Mouse (Mus musculus) lung, postnatal 36 days (tissue): Measurements from ENCODE around the gene Abca17.

Experiments
- DNase-seq: peaks from one replicate; pipeline ENCODE4 v3.0.0; 2022; ENCODE audit warnings: mixed read lengths

Abca17 gene

DNA sequence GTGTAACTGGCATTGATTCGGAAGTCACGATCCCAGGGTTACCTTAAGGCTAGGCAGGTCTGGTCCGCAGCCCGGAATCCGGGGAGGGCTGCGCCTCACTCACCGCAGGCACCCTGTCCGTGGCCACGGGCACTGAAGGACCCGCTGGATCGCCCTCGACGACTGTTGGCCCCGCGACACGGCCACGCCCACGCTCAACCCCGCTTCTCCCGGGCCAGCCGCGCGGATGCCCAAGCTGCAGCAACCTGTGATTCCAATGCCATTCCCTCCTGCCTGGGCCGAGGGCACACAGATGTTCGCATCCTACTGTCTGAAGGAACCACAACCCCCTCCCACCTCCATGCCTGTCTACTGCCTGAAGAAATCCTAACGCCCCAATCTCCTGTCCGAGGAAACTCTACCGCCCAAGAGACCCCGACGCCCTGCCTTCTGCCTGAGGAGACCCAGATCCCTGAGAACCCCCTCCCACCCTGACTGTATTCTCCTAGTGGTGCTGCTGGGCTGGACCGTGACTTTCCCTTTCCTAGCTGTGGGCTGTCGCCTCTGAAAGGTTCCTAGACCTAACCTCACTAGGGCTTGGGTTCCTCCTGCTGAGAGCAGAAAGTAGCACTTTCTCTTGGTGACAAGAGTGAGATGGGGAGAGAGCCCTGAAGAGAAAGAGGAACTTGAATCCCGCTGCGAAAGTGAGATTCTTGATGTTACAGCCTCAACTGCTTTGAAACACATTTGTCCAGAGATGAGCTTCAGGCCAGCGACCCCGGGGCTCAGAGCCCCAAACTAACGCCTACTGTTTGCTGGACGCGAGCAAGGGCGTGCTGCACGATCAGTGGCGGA, at the start of gene Abca17:
Gene Abca17, minus strand, starts transcription at position 143 of the 834 bp plus-strand sequence.
- peak; percentile 53 for DNase-seq

DNA sequence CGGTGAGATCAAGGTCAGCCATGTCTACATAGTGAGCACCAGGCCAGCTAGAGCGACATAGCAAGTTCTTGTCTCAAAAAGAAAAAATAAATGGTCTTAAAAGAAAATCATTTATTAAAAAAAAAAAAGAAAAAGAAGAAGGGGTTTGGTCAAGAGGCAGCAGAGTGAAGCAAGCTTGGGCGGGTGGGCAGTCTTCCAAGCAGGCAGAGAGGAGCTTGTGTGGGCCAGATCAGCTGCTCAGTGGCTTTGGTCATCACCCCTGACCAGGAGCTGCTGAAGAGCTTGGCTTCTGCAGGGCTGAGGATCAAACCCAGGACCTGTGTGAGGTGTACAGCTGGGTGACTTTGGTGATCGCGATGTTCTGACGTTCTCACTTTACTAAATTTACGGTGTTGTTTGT, 43.6 kb upstream of the Abca17 start:
- DNase-seq = peak; percentile 30

DNA sequence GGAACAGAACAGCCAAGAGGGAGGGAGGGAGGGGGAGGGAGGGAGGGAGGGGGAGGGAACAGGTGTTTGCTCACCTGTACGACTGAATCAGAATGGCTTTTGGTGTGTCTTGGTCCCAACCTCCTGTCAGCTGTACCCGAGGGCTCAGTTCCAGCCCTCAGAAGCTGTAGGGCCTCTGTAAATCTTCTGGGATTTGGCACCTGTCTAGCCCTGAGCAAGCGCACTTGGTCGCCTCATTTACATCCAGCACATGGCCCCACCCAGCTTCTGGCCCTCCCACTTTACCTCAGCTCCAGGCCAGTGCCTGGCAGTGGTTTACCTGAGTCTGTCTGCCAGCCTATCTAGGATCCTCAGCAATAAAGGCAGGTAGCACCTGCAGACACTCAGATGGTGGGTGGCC, 42.7 kb upstream of the Abca17 start:
- peak; percentile 49 for DNase-seq

DNA sequence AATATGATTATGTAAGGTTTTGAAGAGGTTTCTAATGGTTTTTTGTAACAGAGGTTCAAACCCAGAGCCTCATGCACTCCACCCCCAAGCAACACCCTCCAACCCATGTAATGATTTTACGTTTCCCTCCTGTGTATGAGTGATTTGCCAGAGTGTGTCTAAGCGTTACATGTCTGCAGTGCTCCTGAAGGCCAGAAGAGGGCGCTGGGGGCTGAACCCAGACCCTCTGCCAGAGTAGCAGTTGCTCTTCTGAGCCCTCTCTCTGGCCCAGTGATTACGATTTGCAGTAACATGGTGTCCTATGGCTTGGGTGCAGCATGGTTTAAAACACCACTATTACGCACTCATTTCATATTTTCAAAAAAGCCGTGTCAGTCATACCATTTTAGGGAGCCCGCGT, 40.3 kb upstream of the Abca17 start:
- peak; percentile 33 for DNase-seq

DNA sequence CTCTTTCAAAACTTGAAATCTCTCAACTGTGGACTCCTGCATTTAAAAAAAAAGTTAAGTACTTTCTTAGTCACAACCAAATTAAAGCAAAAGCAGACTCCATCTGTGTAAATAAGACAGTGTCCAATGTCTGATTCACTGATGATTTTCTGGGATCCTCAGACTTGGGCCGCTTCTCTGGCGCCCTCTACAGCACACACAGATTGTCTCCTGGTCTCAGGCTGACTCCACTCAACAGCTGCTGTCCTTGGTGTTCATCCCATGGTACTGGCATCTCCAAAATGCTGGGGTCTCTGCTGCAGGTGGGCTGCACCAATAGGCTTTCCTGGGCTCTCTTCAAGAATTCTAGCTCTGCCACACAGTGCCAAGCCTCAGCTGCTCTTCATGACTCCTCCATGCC, 39.0 kb upstream of the Abca17 start:
- peak; percentile 73 for DNase-seq

DNA sequence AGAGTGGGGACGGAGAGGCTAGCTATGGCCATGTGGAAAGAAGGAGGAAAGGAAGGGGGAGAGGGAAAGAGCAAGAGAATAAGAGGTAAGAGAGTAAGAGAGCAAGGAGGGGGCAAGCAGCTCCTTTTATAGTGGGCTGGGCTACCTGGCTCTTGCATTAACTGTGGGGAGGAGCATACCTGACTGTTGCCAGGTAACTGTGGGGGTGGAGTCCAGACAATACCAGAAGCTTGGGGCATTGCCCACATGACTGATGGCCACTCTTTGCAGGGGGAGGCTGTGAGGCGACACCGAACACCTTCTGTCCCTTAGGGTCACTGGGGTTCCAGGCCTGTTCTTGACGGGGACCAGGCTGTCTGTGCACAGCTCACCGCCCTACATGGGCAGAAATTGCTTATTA, 37.8 kb upstream of the Abca17 start:
- peak; percentile 67 for DNase-seq

DNA sequence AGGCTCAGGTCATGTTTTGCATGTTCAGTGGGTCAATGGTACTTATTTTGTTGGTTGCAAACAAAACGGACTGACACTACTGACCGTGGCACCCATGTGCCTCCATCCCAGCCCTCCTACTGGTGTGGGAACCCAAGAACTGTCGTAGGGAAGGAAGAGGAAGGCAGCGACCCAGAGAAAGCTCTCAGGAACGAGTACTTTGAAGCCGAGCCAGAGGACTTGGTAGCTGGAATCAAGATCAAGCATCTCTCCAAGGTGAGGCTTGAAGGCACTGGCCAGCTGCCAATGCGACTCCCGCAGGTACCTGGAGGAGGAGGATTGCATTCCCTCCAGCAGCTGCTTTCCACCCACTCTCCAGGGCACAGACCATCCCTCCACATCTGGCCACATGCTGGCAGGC, 32.9 kb upstream of the Abca17 start:
- DNase-seq = peak; percentile 80

DNA sequence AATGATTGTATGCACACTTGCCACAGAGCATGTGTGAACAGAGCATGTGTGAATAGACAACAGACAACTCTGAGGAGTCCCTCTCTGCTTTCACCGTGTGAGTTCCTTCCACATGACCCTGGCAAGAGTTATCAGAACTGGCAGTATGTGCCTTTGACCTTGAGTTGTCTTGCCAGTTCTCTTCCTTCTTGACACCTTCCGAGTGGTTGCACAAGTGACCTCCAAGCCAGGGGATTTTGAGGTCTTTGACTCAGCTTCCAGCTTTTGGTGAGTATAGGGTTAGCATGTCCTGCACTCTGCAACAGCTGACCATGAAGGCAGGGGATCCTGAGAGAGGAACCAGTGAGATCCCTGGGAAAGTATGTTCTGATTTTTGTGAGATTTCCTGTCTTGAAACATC, 27.6 kb upstream of the Abca17 start:
- DNase-seq = no peak

DNA sequence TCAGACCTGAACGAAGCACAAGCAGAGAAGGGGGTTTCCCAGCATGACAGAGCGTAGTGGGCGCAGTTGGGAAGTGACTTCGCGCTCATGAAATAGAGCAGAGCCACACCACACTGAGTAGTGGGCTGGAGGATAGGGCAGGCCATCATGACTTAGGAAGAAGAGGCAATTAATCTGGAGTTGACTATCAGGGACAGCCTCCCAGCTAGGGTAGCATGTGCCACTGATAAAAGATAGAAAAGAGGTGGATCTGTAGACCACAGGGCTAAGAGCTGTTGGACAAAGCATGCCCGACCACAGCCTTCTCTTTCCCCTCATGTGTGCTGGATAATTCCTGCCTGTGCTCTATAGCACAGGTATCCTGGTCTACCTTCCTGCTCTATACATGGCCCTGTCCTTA, 25.0 kb upstream of the Abca17 start:
- DNase-seq = no peak

DNA sequence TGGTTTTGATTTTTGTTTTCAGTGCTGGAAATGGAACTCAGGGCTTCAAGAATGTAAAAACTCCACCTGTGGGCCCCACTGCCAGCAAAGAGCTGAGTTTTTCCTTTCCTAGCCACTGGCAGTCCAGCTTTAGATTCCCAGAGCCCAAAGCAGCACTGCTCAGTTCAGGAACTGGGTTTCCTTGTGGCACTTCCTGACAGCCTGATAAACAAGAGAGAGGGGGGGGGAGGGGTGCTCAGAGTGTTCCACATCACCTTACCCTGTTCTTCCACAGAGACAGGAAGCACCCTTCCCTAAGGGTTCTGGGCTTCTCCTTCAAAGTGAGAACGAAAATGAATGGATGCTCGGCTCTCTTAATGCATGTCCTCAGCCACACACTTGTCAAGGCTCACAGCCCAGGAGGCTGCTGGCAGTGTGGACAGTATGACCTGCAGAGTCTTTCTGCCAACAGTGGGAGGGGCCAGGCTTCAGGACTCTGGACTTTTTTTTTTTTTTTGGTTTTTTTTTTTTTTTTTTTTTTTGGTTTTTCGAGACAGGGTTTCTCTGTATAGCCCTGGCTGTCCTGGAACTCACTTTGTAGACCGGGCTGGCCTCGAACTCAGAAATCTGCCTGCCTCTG, 24.3 kb upstream of the Abca17 start:
- DNase-seq = peak; percentile 46

DNA sequence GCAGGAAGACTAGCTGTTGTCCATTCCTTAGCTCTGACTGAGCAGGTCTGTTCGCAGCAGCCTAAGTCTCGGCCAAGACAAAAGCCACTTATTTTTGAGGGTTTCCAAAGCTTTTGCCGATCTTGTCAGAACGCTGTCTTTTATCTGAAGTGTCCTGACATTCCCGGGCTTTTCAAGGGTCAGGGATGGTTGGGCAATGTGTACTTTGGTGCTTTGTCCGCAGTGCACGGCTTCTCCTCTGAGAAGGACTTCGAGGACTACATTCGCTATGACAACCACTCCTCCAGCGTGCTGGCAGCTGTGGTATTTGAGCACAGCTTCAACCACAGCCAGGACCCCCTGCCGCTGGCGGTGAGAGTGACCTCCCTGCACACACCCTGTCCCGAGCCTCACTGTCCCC, 15.0 kb upstream of the Abca17 start:
- DNase-seq = peak; percentile 82

DNA sequence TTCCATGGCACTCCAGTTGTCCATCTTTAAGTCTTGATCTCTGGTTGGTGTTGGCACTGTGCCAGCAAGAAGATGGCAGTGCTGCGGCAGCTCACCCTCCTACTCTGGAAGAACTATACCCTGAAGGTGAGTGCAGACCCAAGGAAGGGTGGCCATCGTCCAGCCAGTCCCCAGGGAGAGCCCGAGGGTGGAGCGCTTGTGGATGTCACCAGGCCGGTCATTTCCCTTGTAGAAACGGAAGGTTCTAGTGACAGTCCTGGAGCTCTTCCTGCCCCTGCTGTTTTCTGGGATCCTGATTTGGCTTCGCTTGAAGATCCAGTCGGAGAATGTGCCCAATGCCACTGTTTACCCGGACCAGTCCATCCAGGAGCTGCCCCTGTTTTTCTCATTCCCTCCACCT, 13.6 kb upstream of the Abca17 start:
- no peak for DNase-seq

DNA sequence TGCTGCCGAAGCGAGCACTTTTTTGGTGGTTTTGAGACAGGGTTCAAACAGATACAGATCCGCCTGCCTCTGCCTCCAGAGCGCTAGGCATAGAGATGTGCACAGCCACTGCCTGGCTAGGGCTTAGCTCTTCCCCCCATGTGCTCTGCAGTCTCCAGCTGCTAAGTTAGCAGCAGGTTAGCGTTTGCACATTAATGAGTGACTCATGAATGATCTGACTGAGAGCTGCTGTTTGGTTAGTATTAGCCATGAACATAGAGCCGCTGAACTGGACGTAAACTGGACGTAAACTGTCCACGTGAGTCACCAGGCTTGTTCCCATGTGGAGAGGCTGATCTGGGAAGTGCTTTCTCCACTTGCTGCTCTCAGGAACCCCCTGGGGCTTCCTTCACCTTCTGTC, 11.7 kb upstream of the Abca17 start:
- DNase-seq = no peak

DNA sequence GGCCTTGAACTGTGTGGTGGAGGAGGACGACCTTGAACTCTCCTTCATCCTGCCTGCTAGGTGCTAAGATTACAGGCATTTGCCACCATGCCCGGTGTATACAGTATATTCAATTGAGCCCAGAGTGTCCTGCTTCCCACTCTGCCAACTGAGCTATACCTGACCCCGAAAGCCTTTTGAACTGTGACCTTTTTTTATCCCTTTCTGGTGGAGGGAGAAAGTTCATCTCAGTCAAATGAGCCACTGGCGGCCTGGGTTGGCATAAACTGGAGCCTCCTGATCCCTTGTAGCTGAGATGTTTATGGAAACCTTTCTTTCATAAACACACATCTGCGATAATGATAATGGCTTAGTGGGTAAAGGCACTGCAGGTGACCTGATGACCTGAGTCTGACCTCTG, 10.4 kb upstream of the Abca17 start:
- DNase-seq = no peak

DNA sequence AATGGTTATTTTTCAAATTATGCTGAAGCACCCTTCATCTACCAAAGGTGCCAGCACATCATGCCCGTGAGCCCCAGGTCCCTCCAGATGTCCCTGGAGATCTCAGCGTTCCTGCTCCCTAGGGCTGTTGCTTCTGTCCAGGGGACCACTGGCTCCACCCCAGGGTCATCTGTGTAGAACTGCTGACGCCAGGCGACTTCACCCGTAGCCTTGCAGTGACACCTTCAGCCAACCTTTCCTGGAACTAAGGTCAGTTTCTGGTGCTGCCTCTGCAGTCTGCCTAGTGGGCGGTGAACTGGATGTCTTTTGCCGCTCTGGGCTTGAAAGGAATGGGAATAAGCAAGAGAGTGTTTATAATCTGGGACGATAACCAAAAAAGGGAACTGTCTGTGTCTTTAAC, 10.0 kb upstream of the Abca17 start:
- no peak for DNase-seq

DNA sequence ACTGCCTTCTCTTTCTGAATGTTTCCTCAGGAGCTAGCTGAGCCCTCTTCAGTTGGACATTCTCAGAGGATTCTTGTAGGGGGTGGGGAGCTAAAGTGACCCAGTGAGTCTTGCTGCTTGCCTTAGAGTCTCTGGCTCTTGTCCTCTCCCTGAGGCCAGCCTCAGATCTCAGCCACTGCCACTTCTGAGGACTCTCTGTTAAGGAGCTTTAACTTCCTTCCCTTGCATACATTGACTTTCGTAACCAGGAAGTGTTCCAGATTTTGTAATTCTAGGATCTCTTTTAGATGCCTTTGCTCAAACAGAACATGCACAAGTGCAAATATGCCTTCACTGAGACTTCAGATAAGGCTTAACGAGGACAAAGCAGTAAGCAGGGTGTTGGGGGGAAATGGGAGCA, 9.0 kb upstream of the Abca17 start:
- peak; percentile 86 for DNase-seq

DNA sequence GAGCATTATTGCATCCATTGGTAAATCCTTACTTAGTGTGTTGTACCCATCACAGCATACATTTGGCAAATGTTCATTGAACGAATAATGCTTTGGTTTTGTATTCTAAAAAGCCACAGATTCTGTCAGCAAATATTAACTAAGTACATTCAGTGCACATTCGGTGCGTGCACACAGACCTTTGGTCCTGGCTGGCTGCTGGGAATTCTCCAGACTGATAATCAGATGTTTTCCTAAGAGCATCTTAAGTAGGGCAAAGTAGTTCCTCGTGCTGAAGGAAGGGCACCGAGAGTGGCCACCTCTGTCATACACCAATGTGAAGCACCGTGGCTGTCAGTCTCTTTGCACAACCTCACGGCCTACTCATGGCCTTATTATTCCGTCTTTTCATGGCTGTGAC, 8.1 kb upstream of the Abca17 start:
- DNase-seq = no peak

DNA sequence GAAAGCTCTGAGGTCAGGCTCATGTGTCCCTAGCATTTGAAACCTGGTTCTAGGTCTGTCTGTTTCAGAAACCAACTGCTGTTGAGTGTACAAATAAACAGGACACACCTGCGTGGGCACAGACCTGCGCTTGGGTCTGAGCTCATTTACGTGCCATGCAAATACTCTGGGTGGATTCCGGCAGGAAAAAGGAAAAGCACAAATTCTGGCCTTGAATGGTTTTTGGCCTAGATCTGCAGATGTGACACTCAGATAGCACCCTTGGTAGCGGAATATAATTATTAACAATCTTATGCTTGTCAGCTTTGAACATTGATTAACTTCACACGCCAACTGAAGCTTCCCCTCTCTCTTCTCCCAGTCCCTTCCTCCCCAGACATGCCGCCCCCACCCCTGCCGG, 4.4 kb upstream of the Abca17 start:
- no peak for DNase-seq

DNA sequence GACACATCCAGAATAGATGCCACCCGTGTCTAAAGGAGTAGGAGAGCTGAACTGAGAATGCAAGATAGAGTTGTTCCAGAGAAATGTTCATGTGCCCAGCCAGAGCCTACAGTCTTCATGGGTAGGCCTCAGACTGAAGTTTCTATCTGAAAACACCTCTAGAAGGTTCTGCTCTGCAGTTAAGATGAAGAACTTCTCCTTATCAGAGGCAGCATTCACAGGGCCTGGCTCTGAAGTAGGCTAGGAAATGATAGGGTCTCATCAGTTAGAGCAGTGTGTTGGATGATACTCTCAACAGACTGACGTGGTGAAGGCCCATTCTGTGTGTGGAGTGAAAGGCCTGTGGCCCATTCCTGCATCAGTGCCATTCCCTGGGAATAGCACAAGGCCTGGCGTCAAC, 3.1 kb upstream of the Abca17 start:
- DNase-seq = no peak

DNA sequence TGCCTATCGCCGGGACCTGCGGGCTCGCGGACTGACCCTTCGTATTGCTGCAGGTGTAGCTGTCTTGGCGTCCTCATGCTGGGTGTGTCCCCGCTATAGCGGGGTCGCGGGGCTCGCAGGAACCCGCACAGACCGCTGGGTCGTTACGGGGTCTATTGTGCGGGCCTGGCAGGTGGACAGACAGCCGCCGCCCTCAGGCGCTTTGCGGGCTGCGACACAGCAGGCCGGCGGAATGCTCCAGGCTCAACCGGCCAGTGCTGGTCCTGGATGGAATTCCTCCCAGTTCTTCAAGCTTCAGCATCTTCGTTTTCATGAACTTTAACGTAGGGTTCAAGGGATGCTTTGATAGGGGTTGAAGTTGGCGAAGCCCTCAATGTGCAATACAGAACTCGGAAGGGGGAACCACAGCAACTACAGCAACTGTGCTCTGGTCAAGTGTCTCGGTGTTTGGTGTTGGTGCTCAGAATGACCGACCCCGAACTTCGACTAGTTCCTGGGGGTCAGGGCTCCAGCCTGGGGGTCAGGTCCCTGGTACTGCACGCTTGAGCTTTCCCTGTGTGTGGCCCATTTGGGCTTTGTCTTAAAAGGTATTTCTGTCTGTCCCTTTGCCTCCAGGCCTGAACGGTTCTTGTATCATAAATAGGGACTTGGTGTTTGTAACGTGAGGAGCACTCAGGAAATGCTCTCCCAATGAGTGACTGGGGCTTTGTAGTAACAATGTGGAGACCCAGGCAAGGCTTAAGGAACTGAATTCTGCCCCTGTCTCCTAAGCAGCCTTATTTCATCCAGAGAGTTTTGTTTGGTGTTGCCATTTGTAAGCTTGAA, 1.7 kb upstream of the Abca17 start:
- no peak for DNase-seq

DNA sequence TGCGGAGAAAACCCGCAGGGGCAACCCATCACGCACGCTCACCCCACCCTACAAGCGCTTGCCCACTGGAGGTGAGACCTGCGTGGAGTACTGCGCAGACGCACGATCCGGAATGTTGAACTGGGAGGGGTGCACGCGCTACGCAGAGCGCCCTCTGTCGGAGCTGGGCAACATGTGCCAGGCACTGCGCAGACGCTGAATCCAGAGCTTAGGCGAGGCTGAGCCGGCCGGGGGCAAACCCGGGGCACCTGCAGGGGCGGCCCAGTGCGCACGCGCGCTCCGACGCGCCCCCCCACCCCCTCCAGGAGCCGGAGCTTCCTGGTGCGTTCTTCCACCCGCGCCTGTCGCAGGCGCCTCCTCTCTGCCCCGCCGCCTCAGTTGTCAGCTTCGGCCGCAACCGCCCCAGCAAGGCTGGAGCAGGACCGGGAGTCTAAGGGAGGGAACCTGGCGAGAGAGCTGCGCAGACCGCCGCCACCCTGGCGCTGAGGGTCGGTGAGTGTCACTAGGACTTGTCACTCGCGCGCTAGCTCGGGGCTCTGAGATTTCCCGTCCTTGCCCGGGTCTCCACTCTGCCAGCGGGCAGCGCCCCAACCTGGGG, 991 bp upstream of the Abca17 start, which contains the start of gene Abca3:
Gene Abca3, plus strand, starts transcription at position 191 of the 598 bp plus-strand sequence.
- DNase-seq = peak; percentile 97

DNA sequence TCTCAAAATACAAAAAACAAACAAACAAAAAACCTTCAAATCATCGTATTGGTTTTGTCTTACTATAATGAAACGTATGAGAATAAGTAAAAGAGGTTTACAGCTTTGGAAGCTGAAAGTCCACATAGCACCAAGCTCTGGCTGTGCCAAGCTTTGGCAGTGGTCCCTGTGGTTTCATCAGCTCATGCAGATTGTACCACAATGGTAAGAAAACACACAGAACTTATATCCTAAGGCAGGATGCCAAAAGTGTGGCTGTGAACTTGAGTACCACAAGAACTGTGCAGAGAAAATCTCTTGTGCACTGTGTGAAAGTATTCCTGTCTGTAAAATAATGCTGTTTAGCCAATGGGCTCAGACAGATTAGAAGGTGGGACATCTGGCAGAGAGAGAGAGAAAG, 1.7 kb downstream of the Abca17 start:
- no peak for DNase-seq

DNA sequence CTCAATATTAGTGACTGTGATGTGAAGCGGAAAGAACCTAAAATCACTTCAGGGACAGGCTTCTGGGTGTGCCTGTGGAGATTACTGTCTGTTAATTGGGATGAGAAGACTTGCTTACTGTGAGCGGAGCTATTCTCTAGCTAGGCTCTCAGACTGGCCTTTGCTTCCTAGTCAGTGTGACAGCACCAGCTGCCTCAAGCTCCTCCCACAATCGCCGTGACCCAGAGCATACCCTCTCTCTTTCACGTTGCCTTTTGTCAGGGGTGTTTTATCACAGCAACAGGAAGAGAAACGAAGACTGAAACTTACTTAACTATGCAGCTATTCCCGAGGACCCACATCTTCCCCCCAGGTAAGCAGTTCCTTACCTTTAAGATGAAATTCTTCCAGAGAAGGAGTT, 4.0 kb downstream of the Abca17 start:
- DNase-seq = no peak
